Mouse (Mus musculus): Measurements from ENCODE around the gene Uck2.

Uck2 gene

GRCm38 (mm10) chr1:167283441-167284257 is 1.5 kb downstream of the Uck2 start:
- DNase-seq = peak; percentile 92

- DNase-seq = no peak
Measured at GRCm38 (mm10) chr1:167282768-167283167, 2.4 kb downstream of the Uck2 start.

- peak; percentile 70 for DNase-seq
Measured at GRCm38 (mm10) chr1:167282112-167282511, 3.0 kb downstream of the Uck2 start.

GRCm38 (mm10) chr1:167280061-167280460 is 5.1 kb downstream of the Uck2 start:
- no peak for DNase-seq

- DNase-seq = peak; percentile 91
Measured at GRCm38 (mm10) chr1:167279160-167279715, 5.9 kb downstream of the Uck2 start.

- no peak for DNase-seq
Measured at GRCm38 (mm10) chr1:167278395-167278794, 6.7 kb downstream of the Uck2 start.

GRCm38 (mm10) chr1:167274646-167275390 is 10.3 kb downstream of the Uck2 start:
- DNase-seq = peak; percentile 92

GRCm38 (mm10) chr1:167273380-167274163 is 11.5 kb downstream of the Uck2 start:
- no peak for DNase-seq

GRCm38 (mm10) chr1:167271841-167272240 is 13.3 kb downstream of the Uck2 start:
- DNase-seq = no peak

GRCm38 (mm10) chr1:167271304-167271703 is 13.8 kb downstream of the Uck2 start:
- DNase-seq = no peak

GRCm38 (mm10) chr1:167270342-167271111 is 14.6 kb downstream of the Uck2 start:
- no peak for DNase-seq

- peak; percentile 98 for DNase-seq
Measured at GRCm38 (mm10) chr1:167269856-167270270, 15.3 kb downstream of the Uck2 start.

- no peak for DNase-seq
Measured at GRCm38 (mm10) chr1:167269350-167269811, 15.7 kb downstream of the Uck2 start.

GRCm38 (mm10) chr1:167268360-167269063 is 16.6 kb downstream of the Uck2 start:
- DNase-seq = no peak

- no peak for DNase-seq
Measured at GRCm38 (mm10) chr1:167266720-167267119, 18.4 kb downstream of the Uck2 start.

- DNase-seq = no peak
Measured at GRCm38 (mm10) chr1:167265366-167265765, 19.8 kb downstream of the Uck2 start.

GRCm38 (mm10) chr1:167262489-167263041 is 22.6 kb downstream of the Uck2 start:
- DNase-seq = no peak

- DNase-seq = no peak
Measured at GRCm38 (mm10) chr1:167261750-167262149, 23.4 kb downstream of the Uck2 start.

GRCm38 (mm10) chr1:167259702-167260101 is 25.4 kb downstream of the Uck2 start:
- DNase-seq = no peak

GRCm38 (mm10) chr1:167256724-167257302 is 28.3 kb downstream of the Uck2 start:
- DNase-seq = no peak

GRCm38 (mm10) chr1:167253579-167253978 is 31.5 kb downstream of the Uck2 start:
- DNase-seq = no peak

Measured in heart, adult 11 months (tissue).